Mouse (Mus musculus) heart, embryonic 14.5 days (tissue): Measurements from ENCODE around the gene Mpdz. TPM values are rescaled to one million over a fixed set of nuclear protein-coding genes. Genes with fewer than 3 reads are reported as not detected.

Source experiments
- ATAC-seq: fragments of 200-750 bp; cut with Nextera tagmentation; 2 replicates; pipeline ENCODE4 v1.8.0; 2017; ENCODE audit warnings: low read depth, moderate TSS enrichment; ENCODE audit not compliant: insufficient number of reproducible peaks, insufficient read depth, low FRiP score
- H3K27ac ChIP-seq, 2 experiments: fragments of 200-500 bp in 1 of 2; fragments of 300-500 bp in 1 of 2; sonication (generic) in 1 of 2; replicated peaks in 1 of 2; 2 replicates each; pipeline ENCODE4 v1.5.1; 2012 to 2014; ENCODE audit warnings: low read depth in 2 of 2, low read length in 2 of 2, control low read depth in 1 of 2, mild to moderate bottlenecking in 1 of 2, mixed read lengths in 1 of 2; ENCODE audit not compliant: control insufficient read depth in 1 of 2, insufficient read depth in 1 of 2
- H3K27me3 ChIP-seq: fragments of 300-500 bp; sonication (generic); 2 replicates; pipeline ENCODE4 v1.6.1; 2014; ENCODE audit warnings: mild to moderate bottlenecking, low read length, control low read depth; ENCODE audit not compliant: control insufficient read depth, insufficient read depth
- H3K36me3 ChIP-seq: fragments of 300-500 bp; sonication (generic); 2 replicates; pipeline ENCODE4 v1.6.1; 2014; ENCODE audit warnings: mild to moderate bottlenecking, control low read depth, low read length, mixed read lengths; ENCODE audit not compliant: control insufficient read depth, insufficient read depth
- H3K4me1 ChIP-seq, 2 experiments: fragments of 200-500 bp in 1 of 2; fragments of 300-500 bp in 1 of 2; sonication (generic) in 1 of 2; 2 replicates each; pipeline ENCODE4 v1.6.1; 2012 to 2014; ENCODE audit warnings: low read length in 2 of 2, control low read depth in 1 of 2, mixed read lengths in 1 of 2; ENCODE audit not compliant: control insufficient read depth in 2 of 2, insufficient read depth in 2 of 2
- H3K4me2 ChIP-seq: fragments of 300-500 bp; sonication (generic); 2 replicates; pipeline ENCODE4 v1.6.1; 2014; ENCODE audit warnings: mild to moderate bottlenecking, low read length
- H3K4me3 ChIP-seq, 2 experiments: fragments of 200-500 bp in 1 of 2; fragments of 300-500 bp in 1 of 2; sonication (generic) in 1 of 2; 2 replicates each; pipeline ENCODE4 v1.5.1; 2012 to 2014; ENCODE audit warnings: low read length in 2 of 2, mild to moderate bottlenecking in 2 of 2, control low read depth in 1 of 2, low read depth in 1 of 2, moderate library complexity in 1 of 2; ENCODE audit not compliant: control insufficient read depth in 1 of 2, insufficient read depth in 1 of 2
- H3K9ac ChIP-seq: fragments of 300-500 bp; sonication (generic); 2 replicates; pipeline ENCODE4 v1.6.1; 2014; ENCODE audit warnings: mild to moderate bottlenecking, low read length
- H3K9me3 ChIP-seq: fragments of 300-500 bp; sonication (generic); 2 replicates; pipeline ENCODE4 v1.6.1; 2016; ENCODE audit warnings: low read length, control low read depth; ENCODE audit not compliant: control insufficient read depth
- WGBS: fragments of 180-500 bp; shearing (Covaris S2); extraction: QIAGEN DNeasy Blood & Tissue Kit; methylation state at CpG from one replicate; pipeline ENCODE4 v1.1.7; 2014; 5-methylcytosine and 5-hydroxymethylcytosine counted together
- polyA plus RNA-seq: library from polyadenylated mRNA; unstranded; fragments of >200 nt; fragmentation: Nextera tagmentation; extraction: Ambion mirVana; gene quantifications from 2 replicates; pipeline ENCODE4 v1.2.1, GENCODE M21; 2014

Gene Mpdz
- polyA plus RNA-seq, 1 experiment from 2014 or later: 26.0 TPM

DNA sequence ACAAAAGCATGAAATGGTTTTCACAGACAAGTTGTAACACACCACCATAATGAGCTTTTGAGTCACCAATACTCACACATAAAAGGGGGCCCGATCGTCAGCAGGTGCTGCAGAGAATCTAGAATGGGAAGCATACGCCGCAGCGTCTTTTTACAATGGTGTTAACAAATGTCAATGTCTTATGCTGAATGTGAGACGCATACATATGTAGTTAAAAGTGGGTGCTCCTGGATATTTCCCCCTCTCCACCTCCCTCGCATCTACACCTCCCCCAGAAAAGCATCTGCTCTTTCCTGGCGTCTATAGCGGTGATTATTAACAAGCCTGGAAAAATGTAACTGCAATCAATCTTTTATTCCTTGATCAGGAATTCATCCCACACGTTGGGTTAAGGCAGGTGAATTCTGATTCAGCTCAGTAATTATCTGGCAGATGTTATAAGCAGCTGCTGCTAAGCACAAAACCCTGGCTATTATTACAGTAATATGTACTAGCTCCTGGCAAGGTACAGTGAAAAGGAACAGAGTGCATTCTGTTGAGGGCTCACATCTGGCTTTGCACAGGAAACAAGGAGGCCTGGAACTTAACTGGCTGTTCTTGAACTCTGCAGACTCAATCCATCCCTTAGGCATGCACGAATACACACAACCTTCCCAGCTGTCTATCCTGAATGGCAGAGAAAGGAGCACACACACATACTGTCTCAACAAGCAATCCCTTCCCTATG is 109.6 kb downstream of the Mpdz start:
- H3K36me3 ChIP-seq: peaks cover 34% of the 10 kb centered on the region
- no peak for ATAC-seq
- no peak overlapping the region for H3K27ac ChIP-seq
- H3K4me1 ChIP-seq: no peaks in the 10 kb centered on the region
- no peak overlapping the region for H3K9ac ChIP-seq
- H3K27me3 ChIP-seq: no peaks in the 10 kb centered on the region
- H3K9me3 ChIP-seq: no peaks in the 10 kb centered on the region
- H3K4me3 ChIP-seq: no peak overlapping the region
- WGBS: 88% methylated on average over 11 of the region's 11 CpGs
- H3K4me2 ChIP-seq: no peak overlapping the region

DNA sequence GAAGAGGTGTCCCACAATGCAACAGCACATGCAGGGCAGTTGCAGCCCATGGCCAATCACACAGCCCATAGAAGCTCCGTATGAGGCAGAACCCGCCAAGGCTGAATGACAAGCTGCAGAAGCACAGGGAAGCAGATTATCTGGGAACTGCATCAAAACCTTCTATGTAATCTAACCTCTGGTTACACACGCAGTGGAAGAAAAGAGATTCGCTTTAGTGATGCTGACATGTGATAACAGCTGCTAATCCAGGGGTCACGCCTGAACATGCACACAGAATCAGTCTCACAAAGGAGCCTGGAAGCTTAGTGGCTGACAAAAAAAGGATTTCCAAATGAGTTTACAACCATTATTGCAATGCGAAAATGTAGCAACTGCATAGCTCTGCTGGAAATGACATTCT is 110.2 kb downstream of the Mpdz start:
- 69% methylated on average over 6 of the region's 6 CpGs for WGBS
- no peaks in the 10 kb centered on the region for H3K4me1 ChIP-seq
- H3K27ac ChIP-seq: no peak overlapping the region
- H3K9me3 ChIP-seq: no peaks in the 10 kb centered on the region
- ATAC-seq: no peak
- H3K4me2 ChIP-seq: no peak overlapping the region
- no peak overlapping the region for H3K9ac ChIP-seq
- no peaks in the 10 kb centered on the region for H3K27me3 ChIP-seq
- peaks cover 34% of the 10 kb centered on the region for H3K36me3 ChIP-seq
- H3K4me3 ChIP-seq: no peak overlapping the region

DNA sequence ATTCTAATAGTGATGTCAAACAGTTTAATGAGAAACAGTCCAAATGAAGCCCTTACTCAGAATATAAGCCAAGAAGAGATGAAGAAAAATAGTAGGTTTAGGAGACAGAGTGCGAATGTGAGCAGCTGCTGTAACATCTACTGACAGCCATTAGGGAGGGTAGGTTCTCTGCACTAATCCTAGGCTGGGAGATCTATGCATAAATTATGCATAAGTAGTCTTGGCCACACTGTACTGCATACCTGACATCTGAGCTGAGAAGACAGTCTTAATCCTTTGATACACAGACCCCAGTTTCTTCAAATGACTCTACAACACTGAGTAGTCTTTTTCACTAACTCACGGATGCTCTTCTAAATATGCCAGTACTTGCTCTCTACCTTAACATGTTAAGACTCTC is 114.9 kb downstream of the Mpdz start:
- Histone ChIP-seq H3K9me3 (no peaks in the 10 kb centered on the region), H3K4me1 (no peaks in the 10 kb centered on the region), H3K27me3 (no peaks in the 10 kb centered on the region), H3K4me3 (no peak overlapping the region), H3K9ac (no peak overlapping the region), H3K27ac (no peak overlapping the region), H3K36me3 (peaks cover 18% of the 10 kb centered on the region), H3K4me2 (no peak overlapping the region)
- 92% methylated on average over 2 of the region's 2 CpGs for WGBS
- ATAC-seq: no peak

DNA sequence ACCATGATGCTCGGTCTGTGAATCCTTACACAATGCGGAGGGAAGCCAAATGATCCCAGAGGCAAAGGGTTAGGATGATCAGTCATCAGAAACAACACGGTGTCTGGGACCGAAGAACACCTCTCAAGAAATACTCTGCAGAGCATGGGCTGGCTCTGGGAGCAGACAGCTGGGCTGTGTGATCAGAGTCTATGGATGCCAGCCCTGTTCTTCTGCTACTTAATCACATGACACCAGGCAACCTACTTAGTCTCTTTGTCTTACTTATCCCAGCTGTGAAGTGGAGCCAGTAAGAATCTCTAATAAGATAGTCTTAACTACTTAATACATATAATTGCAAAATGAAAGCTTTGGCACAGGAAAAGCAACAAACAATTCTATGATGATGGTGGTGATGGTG is 118.8 kb downstream of the Mpdz start:
- 90% methylated on average over 4 of the region's 4 CpGs for WGBS
- Histone ChIP-seq H3K9me3 (no peaks in the 10 kb centered on the region), H3K9ac (no peak overlapping the region), H3K36me3 (peaks cover 17% of the 10 kb centered on the region), H3K27ac (no peak overlapping the region), H3K27me3 (no peaks in the 10 kb centered on the region), H3K4me1 (no peaks in the 10 kb centered on the region), H3K4me2 (no peak overlapping the region), H3K4me3 (no peak overlapping the region)
- no peak for ATAC-seq

DNA sequence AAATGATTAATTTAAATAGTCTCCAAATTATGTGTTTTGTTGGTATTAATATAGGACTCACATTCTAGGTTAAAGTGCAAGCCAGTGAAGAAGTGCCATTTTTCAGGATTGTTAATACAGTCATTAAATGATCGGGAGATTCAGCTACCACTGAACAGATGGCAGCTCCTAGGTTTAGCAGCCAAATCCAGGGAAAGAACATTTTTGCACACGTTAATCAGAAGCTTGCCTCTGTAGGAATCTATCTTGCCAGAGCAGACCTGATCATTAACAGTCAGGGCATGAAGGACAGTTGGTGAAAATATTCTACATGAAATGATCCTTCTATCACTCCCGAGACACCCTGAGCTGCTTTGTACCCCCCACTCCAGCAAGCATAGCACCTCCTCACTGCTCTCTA is 120.4 kb downstream of the Mpdz start:
- no peak overlapping the region for H3K4me2 ChIP-seq
- ATAC-seq: no peak
- no peak overlapping the region for H3K4me3 ChIP-seq
- H3K4me1 ChIP-seq: no peaks in the 10 kb centered on the region
- no peak overlapping the region for H3K9ac ChIP-seq
- H3K9me3 ChIP-seq: no peaks in the 10 kb centered on the region
- 90% methylated on average over 3 of the region's 3 CpGs for WGBS
- no peak overlapping the region for H3K27ac ChIP-seq
- H3K36me3 ChIP-seq: peaks cover 28% of the 10 kb centered on the region
- H3K27me3 ChIP-seq: no peaks in the 10 kb centered on the region

DNA sequence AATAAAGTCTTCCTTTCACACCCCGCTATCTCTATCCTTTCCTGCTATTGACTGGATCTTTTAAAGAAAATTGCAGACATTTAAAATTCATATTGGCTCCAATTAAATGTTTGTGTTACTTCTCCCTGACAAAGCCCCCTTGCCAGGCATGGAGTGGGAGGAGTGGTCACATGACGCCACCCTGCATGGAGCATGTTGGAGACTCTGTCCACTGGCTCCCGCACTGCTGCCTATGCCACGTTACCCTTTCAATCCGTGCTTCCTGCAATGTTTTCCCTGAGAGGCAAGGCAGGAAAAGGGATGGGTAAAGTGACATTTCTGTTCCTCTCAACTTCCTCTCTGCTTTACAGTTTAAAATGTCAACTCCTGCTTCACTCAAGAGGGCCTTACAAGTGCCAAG is 128.0 kb downstream of the Mpdz start:
- 66% methylated on average over 5 of the region's 5 CpGs for WGBS
- Histone ChIP-seq H3K9ac (no peak overlapping the region), H3K27ac (peak overlapping the region in 1 of 2 experiments; percentile 14; a peak in 2 of 4 replicates), H3K4me3 (no peak overlapping the region), H3K27me3 (no peaks in the 10 kb centered on the region), H3K9me3 (no peaks in the 10 kb centered on the region), H3K4me1 (peaks cover 0 to 8% of the 10 kb centered on the region in 2 experiments; a peak in 1 of 4 replicates), H3K4me2 (no peak overlapping the region), H3K36me3 (peaks cover 12% of the 10 kb centered on the region)
- ATAC-seq: no peak

DNA sequence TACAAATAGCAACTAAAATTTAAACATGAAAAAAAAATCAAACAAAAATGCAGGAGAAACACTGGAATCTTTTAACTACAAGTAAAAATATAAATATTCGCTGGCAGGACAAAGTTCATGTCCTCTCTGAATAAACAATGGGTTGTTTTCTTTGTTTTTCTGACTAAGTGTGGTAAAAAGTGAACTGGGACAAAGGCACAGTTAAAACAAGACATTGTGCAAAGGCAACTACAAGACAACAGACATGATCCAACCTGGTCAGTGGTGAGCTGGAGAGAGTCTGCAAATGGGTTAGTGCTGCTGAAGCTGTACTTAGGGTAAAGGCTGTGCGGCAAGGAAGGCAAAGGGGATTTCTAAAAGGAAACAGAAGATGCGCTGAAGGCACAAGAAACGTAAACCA is 129.4 kb downstream of the Mpdz start:
- no peak overlapping the region for H3K9ac ChIP-seq
- H3K9me3 ChIP-seq: no peaks in the 10 kb centered on the region
- no peak overlapping the region for H3K4me3 ChIP-seq
- WGBS: 88% methylated on average over 4 of the region's 4 CpGs
- H3K4me1 ChIP-seq: peaks cover 0 to 8% of the 10 kb centered on the region in 2 experiments; a peak in 1 of 4 replicates
- H3K27ac ChIP-seq: no peak overlapping the region
- H3K27me3 ChIP-seq: no peaks in the 10 kb centered on the region
- ATAC-seq: no peak
- H3K36me3 ChIP-seq: peaks cover 16% of the 10 kb centered on the region
- H3K4me2 ChIP-seq: no peak overlapping the region

DNA sequence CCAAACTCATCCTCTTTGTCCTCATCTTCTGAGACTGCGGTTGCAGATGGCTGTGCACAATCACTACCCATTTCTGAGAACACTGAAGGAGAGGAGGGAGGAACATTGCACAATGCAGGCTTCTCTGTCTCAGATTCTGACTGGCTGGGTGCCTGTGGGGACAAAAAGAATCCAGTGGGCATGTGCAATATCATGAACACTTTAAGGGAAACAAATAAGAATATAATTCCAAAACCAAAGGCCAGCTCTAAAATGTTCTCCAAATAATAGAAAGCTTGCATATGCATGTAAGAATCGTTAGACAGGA is 132.5 kb downstream of the Mpdz start:
- Histone ChIP-seq H3K4me3 (no peak overlapping the region), H3K27me3 (no peaks in the 10 kb centered on the region), H3K4me1 (peaks cover 0 to 8% of the 10 kb centered on the region in 2 experiments; a peak in 1 of 4 replicates), H3K27ac (peak overlapping the region; percentile 39 to 45; a peak in 1 of 4 replicates), H3K4me2 (no peak overlapping the region), H3K9me3 (no peaks in the 10 kb centered on the region), H3K36me3 (peaks cover 24% of the 10 kb centered on the region), H3K9ac (no peak overlapping the region)
- no peak for ATAC-seq
- 69% methylated on average over 2 of the region's 2 CpGs for WGBS
